Mouse (Mus musculus): ENCODE measurements at regions not wholly inside any gene's neighbourhood (a gene's known extent, or its start where the extent isn't known, plus 50 kb on each side); places are given as distances from the start of the nearest gene placed in this dataset.

GRCm38 (mm10) chr13:78576300-78577296, 377.0 kb upstream of the Nr2f1 start:
- Histone ChIP-seq H3K36me3 (no peaks in the 10 kb centered on the region), H3K9me3 (replicated peaks) (no peaks in the 10 kb centered on the region), H3K4me1 (replicated peaks) (no peaks in the 10 kb centered on the region), H3K9ac (no peak overlapping the region), H3K27ac (no peak overlapping the region), H3K4me2 (no peak overlapping the region), H3K4me3 (replicated peaks) (no peak overlapping the region), H3K27me3 (no peaks in the 10 kb centered on the region)
- DNase-seq = no peak
- no peak for ATAC-seq (ENCODE audit: low read depth)
- WGBS (ENCODE audit: insufficient replicate concordance) = 58% methylated on average over 9 of the region's 9 CpGs

GRCm38 (mm10) chr13:78571093-78571492, 371.5 kb upstream of the Nr2f1 start:
- 44% methylated on average over 2 of the region's 2 CpGs for WGBS (ENCODE audit: insufficient replicate concordance)
- no peaks in the 10 kb centered on the region for H3K27me3 ChIP-seq
- no peaks in the 10 kb centered on the region for H3K36me3 ChIP-seq
- no peaks in the 10 kb centered on the region for H3K4me1 ChIP-seq (replicated peaks)
- no peak overlapping the region for H3K4me2 ChIP-seq
- ATAC-seq (ENCODE audit: low read depth) (no peak), DNase-seq (no peak)
- no peaks in the 10 kb centered on the region for H3K9me3 ChIP-seq (replicated peaks)
- no peak overlapping the region for H3K4me3 ChIP-seq (replicated peaks)
- H3K9ac ChIP-seq = no peak overlapping the region
- no peak overlapping the region for H3K27ac ChIP-seq

- Histone ChIP-seq H3K36me3 (no peaks in the 10 kb centered on the region), H3K27ac (no peak overlapping the region), H3K4me3 (replicated peaks) (no peak overlapping the region), H3K4me2 (no peak overlapping the region), H3K27me3 (no peaks in the 10 kb centered on the region), H3K4me1 (replicated peaks) (no peaks in the 10 kb centered on the region), H3K9ac (no peak overlapping the region), H3K9me3 (replicated peaks) (no peaks in the 10 kb centered on the region)
- DNase-seq = no peak
- no peak for ATAC-seq (ENCODE audit: low read depth)
- WGBS (ENCODE audit: insufficient replicate concordance) = 45% methylated on average over 2 of the region's 2 CpGs
Observed at GRCm38 (mm10) chr13:78524446-78524937, 324.9 kb upstream of the Nr2f1 start.

- Histone ChIP-seq H3K27me3 (no peaks in the 10 kb centered on the region), H3K4me1 (replicated peaks) (no peaks in the 10 kb centered on the region), H3K9ac (no peak overlapping the region), H3K4me3 (replicated peaks) (no peak overlapping the region), H3K27ac (no peak overlapping the region), H3K36me3 (no peaks in the 10 kb centered on the region), H3K4me2 (no peak overlapping the region), H3K9me3 (replicated peaks) (no peaks in the 10 kb centered on the region)
- 71% methylated on average over 1 of the region's 1 CpGs for WGBS (ENCODE audit: insufficient replicate concordance)
- no peak for ATAC-seq (ENCODE audit: low read depth)
- DNase-seq = no peak
Observed at GRCm38 (mm10) chr13:78520771-78521170, 321.2 kb upstream of the Nr2f1 start.

GRCm38 (mm10) chr13:78520186-78520585, 320.6 kb upstream of the Nr2f1 start:
- H3K4me1 ChIP-seq (replicated peaks) = no peaks in the 10 kb centered on the region
- H3K9ac ChIP-seq = no peak overlapping the region
- no peak overlapping the region for H3K4me3 ChIP-seq (replicated peaks)
- no peak for DNase-seq
- ATAC-seq (ENCODE audit: low read depth) = no peak
- WGBS (ENCODE audit: insufficient replicate concordance) = 58% methylated on average over 3 of the region's 3 CpGs
- H3K4me2 ChIP-seq = no peak overlapping the region
- H3K27ac ChIP-seq = no peak overlapping the region
- no peaks in the 10 kb centered on the region for H3K9me3 ChIP-seq (replicated peaks)
- H3K27me3 ChIP-seq = no peaks in the 10 kb centered on the region
- H3K36me3 ChIP-seq = no peaks in the 10 kb centered on the region

- no peak overlapping the region for H3K27ac ChIP-seq
- no peak for DNase-seq
- ATAC-seq (ENCODE audit: low read depth) = no peak
- no peaks in the 10 kb centered on the region for H3K27me3 ChIP-seq
- H3K9ac ChIP-seq = no peak overlapping the region
- 77% methylated on average over 7 of the region's 7 CpGs for WGBS (ENCODE audit: insufficient replicate concordance)
- H3K4me2 ChIP-seq = no peak overlapping the region
- no peak overlapping the region for H3K4me3 ChIP-seq (replicated peaks)
- no peaks in the 10 kb centered on the region for H3K9me3 ChIP-seq (replicated peaks)
- no peaks in the 10 kb centered on the region for H3K36me3 ChIP-seq
- no peaks in the 10 kb centered on the region for H3K4me1 ChIP-seq (replicated peaks)
Observed at GRCm38 (mm10) chr13:78500551-78500950, 301.0 kb upstream of the Nr2f1 start.

- 40% methylated on average over 2 of the region's 2 CpGs for WGBS (ENCODE audit: insufficient replicate concordance)
- DNase-seq (no peak), ATAC-seq (ENCODE audit: low read depth) (no peak)
- no peaks in the 10 kb centered on the region for H3K36me3 ChIP-seq
- H3K4me1 ChIP-seq (replicated peaks) = no peaks in the 10 kb centered on the region
- no peaks in the 10 kb centered on the region for H3K9me3 ChIP-seq (replicated peaks)
- H3K4me2 ChIP-seq = no peak overlapping the region
- no peak overlapping the region for H3K9ac ChIP-seq
- H3K27ac ChIP-seq = no peak overlapping the region
- no peaks in the 10 kb centered on the region for H3K27me3 ChIP-seq
- no peak overlapping the region for H3K4me3 ChIP-seq (replicated peaks)
Observed at GRCm38 (mm10) chr13:78483760-78484357, 284.3 kb upstream of the Nr2f1 start.

- DNase-seq = no peak
- no peaks in the 10 kb centered on the region for H3K36me3 ChIP-seq
- 45% methylated on average over 9 of the region's 9 CpGs for WGBS (ENCODE audit: insufficient replicate concordance)
- no peaks in the 10 kb centered on the region for H3K4me1 ChIP-seq (replicated peaks)
- H3K27ac ChIP-seq = no peak overlapping the region
- H3K27me3 ChIP-seq = no peaks in the 10 kb centered on the region
- no peak overlapping the region for H3K4me3 ChIP-seq (replicated peaks)
- no peaks in the 10 kb centered on the region for H3K9me3 ChIP-seq (replicated peaks)
- no peak overlapping the region for H3K9ac ChIP-seq
- 0 out of 2 replicates have a peak, but pooled peaks have one; percentile 26 for ATAC-seq (ENCODE audit: low read depth)
- no peak overlapping the region for H3K4me2 ChIP-seq
Observed at GRCm38 (mm10) chr13:78482929-78483759, 283.6 kb upstream of the Nr2f1 start.

GRCm38 (mm10) chr13:78451333-78452070, 251.9 kb upstream of the Nr2f1 start:
- no peaks in the 10 kb centered on the region for H3K4me1 ChIP-seq (replicated peaks)
- no peaks in the 10 kb centered on the region for H3K27me3 ChIP-seq
- H3K4me2 ChIP-seq = no peak overlapping the region
- ATAC-seq (ENCODE audit: low read depth) (no peak), DNase-seq (no peak)
- H3K4me3 ChIP-seq (replicated peaks) = no peak overlapping the region
- no peak overlapping the region for H3K27ac ChIP-seq
- H3K36me3 ChIP-seq = no peaks in the 10 kb centered on the region
- 39% methylated on average over 2 of the region's 2 CpGs for WGBS (ENCODE audit: insufficient replicate concordance)
- no peak overlapping the region for H3K9ac ChIP-seq
- no peaks in the 10 kb centered on the region for H3K9me3 ChIP-seq (replicated peaks)

GRCm38 (mm10) chr13:78446726-78447031, 247.1 kb upstream of the Nr2f1 start:
- no peak overlapping the region for H3K9ac ChIP-seq
- WGBS (ENCODE audit: insufficient replicate concordance) = 67% methylated on average over 5 of the region's 5 CpGs

More at GRCm38 (mm10) chr13:78446726-78447031, 247.1 kb upstream of the Nr2f1 start:
- ATAC-seq (ENCODE audit: low read depth) (no peak), DNase-seq (no peak)
- Histone ChIP-seq H3K4me3 (replicated peaks) (no peak overlapping the region), H3K27me3 (no peaks in the 10 kb centered on the region), H3K4me1 (replicated peaks) (no peaks in the 10 kb centered on the region), H3K27ac (no peak overlapping the region), H3K36me3 (no peaks in the 10 kb centered on the region), H3K4me2 (no peak overlapping the region), H3K9me3 (replicated peaks) (no peaks in the 10 kb centered on the region)

Measured in liver, embryonic 13.5 days (tissue).